Mouse (Mus musculus) thymus, adult 2 months (tissue): ENCODE data around the gene Srp9.

ENCODE experiments used
- CTCF ChIP-seq: fragments of 200-500 bp; IDR thresholded peaks from 2 replicates; pipeline ENCODE4 v1.5.1; 2012; ENCODE audit warnings: mild to moderate bottlenecking, control low read depth, low read length, moderate library complexity, borderline replicate concordance; ENCODE audit not compliant: control insufficient read depth, poor library complexity, insufficient read depth; ENCODE audit errors: extremely low read depth
- POLR2A ChIP-seq: fragments of 200-500 bp; IDR thresholded peaks from 2 replicates; pipeline ENCODE4 v1.6.1; 2012; ENCODE audit warnings: mild to moderate bottlenecking, low read length, control low read depth, moderate library complexity; ENCODE audit not compliant: control insufficient read depth, poor library complexity, insufficient read depth; ENCODE audit errors: extremely low read depth

- no peak for TF ChIP-seq POLR2A
- no peak for TF ChIP-seq CTCF
Measured at GRCm38 (mm10) chr1:182108397-182109099, 16.0 kb upstream of the Srp9 start.
